Mouse (Mus musculus) kidney, postnatal 0 days (tissue): ENCODE measurements at regions not wholly inside any gene's neighbourhood (a gene's known extent, or its start where the extent isn't known, plus 50 kb on each side); places are given as distances from the start of the nearest gene placed in this dataset.

Experiments
- ATAC-seq: fragments of 200-750 bp; cut with Nextera tagmentation; replicated peaks from 2 replicates; pipeline ENCODE4 v1.8.0; 2017; ENCODE audit warnings: low read depth, moderate number of reproducible peaks, moderate TSS enrichment, moderate library complexity; ENCODE audit not compliant: low FRiP score
- DNase-seq: peaks from one replicate; pipeline ENCODE4 v3.0.0-alpha.2; 2016; ENCODE audit warnings: low spot score
- H3K27ac ChIP-seq: fragments of 300-500 bp; sonication (generic); 2 replicates; pipeline ENCODE4 v1.5.1; 2014; ENCODE audit warnings: mild to moderate bottlenecking
- H3K27me3 ChIP-seq: fragments of 300-500 bp; sonication (generic); 2 replicates; pipeline ENCODE4 v1.6.1; 2014; ENCODE audit warnings: low read length, mixed read lengths; ENCODE audit not compliant: insufficient read depth
- H3K36me3 ChIP-seq: fragments of 300-500 bp; sonication (generic); 2 replicates; pipeline ENCODE4 v1.6.1; 2014; ENCODE audit warnings: low read length, mixed read lengths; ENCODE audit not compliant: insufficient read depth
- H3K4me1 ChIP-seq: fragments of 300-500 bp; sonication (generic); replicated peaks from 2 replicates; pipeline ENCODE4 v1.6.1; 2014; ENCODE audit warnings: antibody characterized with exemption, low read length, mixed read lengths; ENCODE audit not compliant: insufficient read depth
- H3K4me2 ChIP-seq: fragments of 300-500 bp; sonication (generic); 2 replicates; pipeline ENCODE4 v1.6.1; 2014; ENCODE audit warnings: mild to moderate bottlenecking, low read length, moderate library complexity, mixed read lengths
- H3K4me3 ChIP-seq: fragments of 300-500 bp; sonication (generic); replicated peaks from 2 replicates; pipeline ENCODE4 v1.5.1; 2014; ENCODE audit warnings: low read depth, low read length
- H3K9ac ChIP-seq: fragments of 300-500 bp; sonication (generic); 2 replicates; pipeline ENCODE4 v1.6.1; 2014; ENCODE audit warnings: low read depth, low read length
- H3K9me3 ChIP-seq: fragments of 300-500 bp; sonication (generic); replicated peaks from 2 replicates; pipeline ENCODE4 v1.6.1; 2016; ENCODE audit warnings: low read length, inconsistent platforms, mixed read lengths
- CTCF ChIP-seq: IDR thresholded peaks from 2 replicates; pipeline ENCODE4 v1.5.1; 2016; ENCODE audit warnings: antibody characterized with exemption, low read depth, mild to moderate bottlenecking, moderate library complexity
- WGBS: fragments of 180-500 bp; shearing (Covaris S2); extraction: QIAGEN DNeasy Blood & Tissue Kit; methylation state at CpG from one replicate; pipeline ENCODE4 v1.1.7; 2014; 5-methylcytosine and 5-hydroxymethylcytosine counted together

DNA sequence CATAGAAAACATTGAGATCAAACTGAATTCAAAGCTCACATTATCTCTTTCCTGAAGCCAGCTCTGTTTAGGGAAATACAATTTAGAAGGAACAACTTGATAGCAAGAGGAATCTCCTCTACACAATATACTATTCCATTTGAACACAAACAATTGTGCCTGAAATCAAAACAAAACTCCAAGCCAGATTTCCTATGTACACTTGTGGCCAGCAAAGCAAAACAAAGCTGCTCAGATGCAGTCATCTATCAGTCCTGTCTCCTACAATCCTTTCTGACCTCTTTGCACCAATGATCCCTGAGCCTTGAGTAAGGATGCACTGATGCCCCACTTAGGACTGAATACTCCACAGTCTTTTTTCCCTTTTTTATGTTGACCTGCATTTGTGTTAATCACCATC lies 920.2 kb downstream of the Pcdh17 start:
- DNase-seq = no peak

DNA sequence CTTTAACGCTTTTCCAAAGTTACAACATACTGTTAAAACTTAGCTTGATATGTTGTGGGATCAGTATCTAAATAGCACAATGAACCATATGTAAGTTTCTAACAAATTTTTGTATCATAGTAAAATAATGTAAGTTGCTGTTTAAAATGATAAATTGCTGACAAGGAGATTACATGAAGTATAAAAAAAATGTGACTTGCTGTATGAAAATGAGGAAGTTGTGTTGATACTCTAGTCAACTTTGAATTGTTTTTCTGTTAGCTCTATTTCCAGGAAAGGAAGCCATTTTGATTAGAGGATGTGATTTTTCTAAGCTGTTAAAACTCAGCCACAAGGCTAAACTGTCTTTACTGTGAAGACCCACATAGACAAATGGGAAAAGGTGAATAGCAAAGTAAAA lies 929.9 kb downstream of the Pcdh17 start:
- WGBS = 88% methylated on average over 1 of the region's 1 CpGs

More for the DNA sequence above, 920.2 kb downstream of the Pcdh17 start:
- Histone ChIP-seq H3K36me3 (no peaks in the 10 kb centered on the region), H3K4me1 (no peaks in the 10 kb centered on the region), H3K27me3 (no peaks in the 10 kb centered on the region), H3K27ac (no peak overlapping the region), H3K4me2 (no peak overlapping the region), H3K4me3 (no peak overlapping the region), H3K9me3 (no peaks in the 10 kb centered on the region), H3K9ac (no peak overlapping the region)
- TF ChIP-seq CTCF = no peak
- ATAC-seq = no peak

DNA sequence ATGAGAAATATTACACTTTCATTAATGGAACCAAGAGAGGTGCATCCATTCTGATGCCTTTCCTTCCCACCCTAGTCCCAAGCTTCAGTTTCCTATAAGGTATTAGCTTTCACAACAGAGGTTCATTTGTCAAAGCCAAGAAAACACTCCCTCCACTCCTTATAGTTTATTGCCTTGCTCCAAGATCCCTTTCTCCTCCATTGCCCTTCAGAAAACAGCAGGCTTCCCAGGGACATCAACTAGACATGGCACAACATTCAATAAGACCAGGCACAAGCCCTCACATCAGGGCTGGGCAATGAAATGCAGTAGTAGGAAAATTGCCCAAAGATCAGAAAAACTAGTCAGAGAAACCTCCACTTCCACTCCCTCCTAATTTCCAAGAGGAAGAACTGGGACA lies 960.3 kb downstream of the Pcdh17 start:
- Histone ChIP-seq H3K4me3 (no peak overlapping the region), H3K36me3 (no peaks in the 10 kb centered on the region), H3K27me3 (no peaks in the 10 kb centered on the region), H3K9ac (no peak overlapping the region), H3K4me2 (no peak overlapping the region), H3K9me3 (no peaks in the 10 kb centered on the region), H3K4me1 (no peaks in the 10 kb centered on the region), H3K27ac (no peak overlapping the region)
- DNase-seq = peak; percentile 57
- no peak for ATAC-seq
- TF ChIP-seq CTCF = no peak

More for the DNA sequence above, 929.9 kb downstream of the Pcdh17 start:
- ATAC-seq (no peak), DNase-seq (no peak)
- Histone ChIP-seq H3K9ac (no peak overlapping the region), H3K4me1 (no peaks in the 10 kb centered on the region), H3K27me3 (no peaks in the 10 kb centered on the region), H3K36me3 (no peaks in the 10 kb centered on the region), H3K4me2 (no peak overlapping the region), H3K27ac (no peak overlapping the region), H3K4me3 (no peak overlapping the region), H3K9me3 (no peaks in the 10 kb centered on the region)
- TF ChIP-seq CTCF = no peak
